Mouse (Mus musculus) liver, postnatal 0 days (tissue): Measurements from ENCODE around the gene Card6.
A peak's percentile ranks its signal among the peaks of the same experiment; 100 is the strongest.

Experiments used
- CTCF ChIP-seq: sonication (generic); IDR thresholded peaks from 2 replicates; pipeline ENCODE4 v1.5.1; 2016; ENCODE audit warnings: antibody characterized with exemption, low read depth
- EP300 ChIP-seq: IDR thresholded peaks from 2 replicates; pipeline ENCODE4 v1.6.1; 2016; ENCODE audit warnings: antibody characterized with exemption, low read depth, mild to moderate bottlenecking

- TF ChIP-seq CTCF: no peak
- TF ChIP-seq EP300: peak; percentile 53
Measured at GRCm38 (mm10) chr15:5097376-5097775, 11.0 kb downstream of the Card6 start.
